Mouse (Mus musculus) kidney, embryonic 14.5 days (tissue): Measurements from ENCODE around the gene Tsc1. TPM values are rescaled to one million over a fixed set of nuclear protein-coding genes. Genes with fewer than 3 reads are reported as not detected.

Source experiments
- ATAC-seq: fragments of 200-750 bp; cut with Nextera tagmentation; 2 replicates; pipeline ENCODE4 v1.8.0; 2017; ENCODE audit warnings: moderate number of reproducible peaks, mild to moderate bottlenecking, moderate TSS enrichment, moderate library complexity; ENCODE audit not compliant: low FRiP score, low TSS enrichment
- H3K27ac ChIP-seq: fragments of 300-500 bp; sonication (generic); 2 replicates; pipeline ENCODE4 v1.5.1; 2014; ENCODE audit warnings: low read depth, mild to moderate bottlenecking, low read length, moderate library complexity, mixed read lengths
- H3K27me3 ChIP-seq: fragments of 300-500 bp; sonication (generic); 2 replicates; pipeline ENCODE4 v1.6.1; 2014; ENCODE audit warnings: mild to moderate bottlenecking, low read length; ENCODE audit not compliant: control insufficient read depth, insufficient read depth
- H3K36me3 ChIP-seq: fragments of 300-500 bp; sonication (generic); 2 replicates; pipeline ENCODE4 v1.6.1; 2014; ENCODE audit warnings: low read length, mixed read lengths; ENCODE audit not compliant: control insufficient read depth, insufficient read depth
- H3K4me1 ChIP-seq: fragments of 300-500 bp; sonication (generic); 2 replicates; pipeline ENCODE4 v1.6.1; 2014; ENCODE audit warnings: low read length, mixed read lengths; ENCODE audit not compliant: control insufficient read depth, insufficient read depth
- H3K4me2 ChIP-seq: fragments of 300-500 bp; sonication (generic); replicated peaks from 2 replicates; pipeline ENCODE4 v1.6.1; 2014; ENCODE audit warnings: low read depth, mild to moderate bottlenecking, low read length
- H3K4me3 ChIP-seq: fragments of 300-500 bp; sonication (generic); 2 replicates; pipeline ENCODE4 v1.5.1; 2014; ENCODE audit warnings: mild to moderate bottlenecking, low read length
- H3K9ac ChIP-seq: fragments of 300-500 bp; sonication (generic); 2 replicates; pipeline ENCODE4 v1.6.1; 2014; ENCODE audit warnings: low read depth, mild to moderate bottlenecking, low read length, moderate library complexity
- H3K9me3 ChIP-seq: fragments of 300-500 bp; sonication (generic); 2 replicates; pipeline ENCODE4 v1.6.1; 2016; ENCODE audit warnings: low read length; ENCODE audit not compliant: control insufficient read depth
- WGBS: fragments of 180-500 bp; shearing (Covaris S2); extraction: QIAGEN DNeasy Blood & Tissue Kit; methylation state at CpG from one replicate; pipeline ENCODE4 v1.1.7; 2014; 5-methylcytosine and 5-hydroxymethylcytosine counted together
- polyA plus RNA-seq: library from polyadenylated mRNA; unstranded; fragments of >200 nt; fragmentation: Nextera tagmentation; extraction: Ambion mirVana; gene quantifications from 2 replicates; pipeline ENCODE4 v1.2.1, GENCODE M21; 2014

Gene Tsc1
- polyA plus RNA-seq, 1 experiment from 2014 or later: 22.2 TPM

- no peak overlapping the region for H3K9ac ChIP-seq
- no peaks in the 10 kb centered on the region for H3K36me3 ChIP-seq
- no peak overlapping the region for H3K27ac ChIP-seq
- 68% methylated on average over 10 of the region's 10 CpGs for WGBS
- no peak overlapping the region for H3K4me3 ChIP-seq
- no peaks in the 10 kb centered on the region for H3K27me3 ChIP-seq
- H3K4me2 ChIP-seq: no peak overlapping the region
- no peak for ATAC-seq
- H3K9me3 ChIP-seq: no peaks in the 10 kb centered on the region
- H3K4me1 ChIP-seq: 0 out of 2 replicates have a peak, but pooled peaks cover 3% of the 10 kb centered on the region
Measured at GRCm38 (mm10) chr2:28612436-28613063, 28.5 kb upstream of the Tsc1 start.

- no peak for ATAC-seq
- WGBS: 92% methylated on average over 10 of the region's 10 CpGs
- peaks cover 3% of the 10 kb centered on the region; the same call in 1 of the 2 replicates for H3K4me1 ChIP-seq
Measured at GRCm38 (mm10) chr2:28613599-28613998, 27.4 kb upstream of the Tsc1 start.

GRCm38 (mm10) chr2:28616358-28616757, 24.7 kb upstream of the Tsc1 start:
- WGBS: 30% methylated on average over 5 of the region's 5 CpGs
- Histone ChIP-seq H3K36me3 (no peaks in the 10 kb centered on the region), H3K27ac (no peak overlapping the region), H3K27me3 (peaks cover 8% of the 10 kb centered on the region; the same call in 1 of the 2 replicates), H3K9ac (no peak overlapping the region), H3K9me3 (no peaks in the 10 kb centered on the region), H3K4me1 (no peaks in the 10 kb centered on the region; the same call in 1 of the 2 replicates), H3K4me3 (no peak overlapping the region), H3K4me2 (no peak overlapping the region)
- ATAC-seq: no peak

More at GRCm38 (mm10) chr2:28613599-28613998, 27.4 kb upstream of the Tsc1 start:
- H3K27me3 ChIP-seq: no peaks in the 10 kb centered on the region
- H3K4me3 ChIP-seq: no peak overlapping the region
- H3K4me2 ChIP-seq: no peak overlapping the region
- H3K9me3 ChIP-seq: no peaks in the 10 kb centered on the region
- H3K36me3 ChIP-seq: no peaks in the 10 kb centered on the region
- no peak overlapping the region for H3K27ac ChIP-seq
- no peak overlapping the region for H3K9ac ChIP-seq

GRCm38 (mm10) chr2:28616874-28617273, 24.2 kb upstream of the Tsc1 start:
- Histone ChIP-seq H3K9me3 (no peaks in the 10 kb centered on the region), H3K4me2 (no peak overlapping the region), H3K9ac (no peak overlapping the region), H3K27ac (no peak overlapping the region), H3K4me3 (no peak overlapping the region), H3K27me3 (peaks cover 11% of the 10 kb centered on the region; the same call in 1 of the 2 replicates), H3K4me1 (no peaks in the 10 kb centered on the region; the same call in 1 of the 2 replicates), H3K36me3 (no peaks in the 10 kb centered on the region)
- no peak for ATAC-seq
- WGBS: 81% methylated on average over 9 of the region's 9 CpGs

- Histone ChIP-seq H3K4me2 (no peak overlapping the region), H3K4me3 (no peak overlapping the region), H3K9me3 (no peaks in the 10 kb centered on the region), H3K27me3 (peaks cover 17% of the 10 kb centered on the region; the same call in 1 of the 2 replicates), H3K9ac (no peak overlapping the region), H3K4me1 (no peaks in the 10 kb centered on the region; the same call in 1 of the 2 replicates), H3K27ac (no peak overlapping the region), H3K36me3 (no peaks in the 10 kb centered on the region)
- ATAC-seq: 0 out of 2 replicates have a peak, but pooled peaks have one; percentile 42
- WGBS: 80% methylated on average over 8 of the region's 8 CpGs
Measured at GRCm38 (mm10) chr2:28617498-28618486, 23.2 kb upstream of the Tsc1 start.

GRCm38 (mm10) chr2:28618777-28619336, 22.2 kb upstream of the Tsc1 start:
- Histone ChIP-seq H3K4me1 (no peaks in the 10 kb centered on the region; the same call in 1 of the 2 replicates), H3K27me3 (peaks cover 17% of the 10 kb centered on the region; the same call in 1 of the 2 replicates), H3K36me3 (no peaks in the 10 kb centered on the region), H3K4me3 (no peak overlapping the region), H3K4me2 (no peak overlapping the region), H3K9me3 (no peaks in the 10 kb centered on the region), H3K27ac (no peak overlapping the region), H3K9ac (no peak overlapping the region)
- ATAC-seq: no peak
- WGBS: 75% methylated on average over 6 of the region's 6 CpGs

- Histone ChIP-seq H3K9ac (0 out of 2 replicates have a peak overlapping the region, but pooled peaks have one; percentile 2), H3K36me3 (no peaks in the 10 kb centered on the region), H3K4me3 (no peak overlapping the region), H3K27me3 (peaks cover 17% of the 10 kb centered on the region; the same call in 1 of the 2 replicates), H3K9me3 (no peaks in the 10 kb centered on the region), H3K27ac (no peak overlapping the region), H3K4me2 (no peak overlapping the region), H3K4me1 (no peaks in the 10 kb centered on the region; the same call in 1 of the 2 replicates)
- no peak for ATAC-seq
- WGBS: 81% methylated on average over 6 of the region's 6 CpGs
Measured at GRCm38 (mm10) chr2:28619369-28619768, 21.7 kb upstream of the Tsc1 start.

GRCm38 (mm10) chr2:28620522-28620921, 20.5 kb upstream of the Tsc1 start:
- Histone ChIP-seq H3K27me3 (peaks cover 17% of the 10 kb centered on the region; the same call in 1 of the 2 replicates), H3K4me2 (no peak overlapping the region), H3K4me1 (no peaks in the 10 kb centered on the region; the same call in 1 of the 2 replicates), H3K9me3 (no peaks in the 10 kb centered on the region), H3K4me3 (no peak overlapping the region), H3K9ac (no peak overlapping the region), H3K27ac (no peak overlapping the region), H3K36me3 (no peaks in the 10 kb centered on the region)
- 63% methylated on average over 10 of the region's 10 CpGs for WGBS
- ATAC-seq: no peak
